Mouse (Mus musculus) embryo, embryonic 9.5 days (tissue): ENCODE data around the gene Scgb2b21.
"Not testable (repeated sequence)": the region's sequence is repeated elsewhere in the genome, so short reads cannot be mapped to it uniquely, and the experiment has no call there.

Source experiments
- DNase-seq: peaks from one replicate; pipeline ENCODE4 v3.0.0-alpha.2; 2017; ENCODE audit errors: extremely low spot score

Scgb2b21 gene

DNA sequence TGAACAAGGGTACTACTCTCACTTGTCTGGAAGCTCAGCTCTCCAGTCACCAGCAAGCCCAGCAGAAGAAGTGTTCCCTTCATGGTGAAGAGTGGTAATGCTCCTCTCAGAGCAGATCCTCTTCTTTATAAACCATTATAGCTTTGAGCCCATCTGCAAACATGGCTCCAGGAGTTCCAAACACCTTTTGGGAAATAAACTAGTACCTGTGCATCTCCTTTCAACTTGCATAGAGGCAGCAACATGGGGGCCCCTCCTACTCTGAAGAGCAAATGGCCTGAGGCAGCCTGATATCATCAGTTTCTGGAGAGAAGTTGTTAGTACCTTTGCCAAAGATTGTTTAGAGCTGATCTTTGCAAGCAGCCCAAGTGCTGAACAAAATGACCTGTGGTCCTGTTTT, at the start of gene Scgb2b21:
Gene Scgb2b21 (minus strand): TSS at position 101 of the 400 bp plus-strand sequence.
- DNase-seq = no peak

DNA sequence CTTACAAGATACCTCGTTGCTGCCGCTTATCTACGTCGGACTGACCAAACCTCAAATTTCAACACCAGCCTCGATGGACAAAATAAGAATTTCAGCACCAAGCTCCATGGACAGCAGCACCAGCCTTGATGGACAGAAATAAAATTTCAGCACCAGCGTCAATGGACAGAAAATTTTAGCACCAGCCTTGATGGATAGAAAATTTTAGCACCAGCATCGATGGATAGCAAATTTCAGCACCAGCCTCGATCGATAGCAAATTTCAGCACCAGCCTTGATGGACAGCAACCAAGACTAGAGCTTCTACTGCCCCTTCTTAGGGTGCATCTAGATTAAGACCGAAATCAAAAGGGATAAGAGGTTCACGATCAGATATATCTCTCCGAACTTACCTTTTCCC, 23.2 kb upstream of the Scgb2b21 start:
- DNase-seq = not testable (repeated sequence)
